Mouse (Mus musculus): ENCODE results near the gene Gm5134. TPM values are rescaled to one million over a fixed set of nuclear protein-coding genes. Genes with fewer than 3 reads are reported as not detected.

Gene Gm5134
- total RNA-seq, 2 experiments from 2014 or later, result not detected

- intact Hi-C loops (cut with DNase I), result no loop called here
- TF ChIP-seq CTCF (IDR thresholded peaks at IDR 0.05), result no peak
- Histone ChIP-seq H3K27ac (no peak overlapping the region), H3K4me3 (no peak overlapping the region)
- no peak for DNase-seq (ENCODE audit: extremely low spot score in 1 of 2, low spot score in 2 of 2)
Measured at GRCm38 (mm10) chr10:75931311-75931710, 23.0 kb upstream of the Gm5134 start.

GRCm38 (mm10) chr10:75932081-75932678 lies 22.1 kb upstream of the Gm5134 start:
- no peak overlapping the region for H3K27ac ChIP-seq
- intact Hi-C loops (cut with DNase I), result no loop called here
- peak overlapping the region; percentile 59 for H3K4me3 ChIP-seq
- TF ChIP-seq CTCF (IDR thresholded peaks at IDR 0.05), result no peak
- DNase-seq (ENCODE audit: extremely low spot score in 1 of 2, low spot score in 2 of 2), result no peak

- no peak within 1 kb of the TSS for H3K27ac ChIP-seq
- H3K4me3 ChIP-seq, result peak within 1 kb of the TSS; percentile 59
- DNase-seq (ENCODE audit: extremely low spot score in 1 of 2, low spot score in 2 of 2), result no peak
- no peak for TF ChIP-seq CTCF (IDR thresholded peaks at IDR 0.05)
- intact Hi-C loops (cut with DNase I), result no loop called here
Measured at GRCm38 (mm10) chr10:75932891-75933290, 21.4 kb upstream of the Gm5134 start, which contains the start of gene Chchd10. Gene Chchd10 (plus strand): TSS chr10:75933130.

GRCm38 (mm10) chr10:75934991-75935390 lies 19.3 kb upstream of the Gm5134 start:
- intact Hi-C loops (cut with DNase I), result loop anchor here (5.0 kb wide), 1 partner anchor 38 kb away; no protein-coding TSS in a partner anchor
- no peak overlapping the region for H3K27ac ChIP-seq
- TF ChIP-seq CTCF (IDR thresholded peaks at IDR 0.05), result no peak
- no peak overlapping the region for H3K4me3 ChIP-seq
- DNase-seq (ENCODE audit: extremely low spot score in 1 of 2, low spot score in 2 of 2), result no peak

- no peak for TF ChIP-seq CTCF (IDR thresholded peaks at IDR 0.05)
- H3K4me3 ChIP-seq, result peak within 1 kb of the TSS; percentile 69
- H3K27ac ChIP-seq, result peak within 1 kb of the TSS; percentile 95
- DNase-seq (ENCODE audit: extremely low spot score in 1 of 2, low spot score in 2 of 2), result peak; percentile 73 to 77
- intact Hi-C loops (cut with DNase I), result loop anchor here (5.0 kb wide), 1 partner anchor 39 kb away; no protein-coding TSS in a partner anchor
Measured at GRCm38 (mm10) chr10:75935680-75936541, 18.4 kb upstream of the Gm5134 start, which contains the start of gene Mmp11. Gene Mmp11 (minus strand): TSS chr10:75936496.

- intact Hi-C loops (cut with DNase I), result loop anchor here (5.0 kb wide), 1 partner anchor 40 kb away; no protein-coding TSS in a partner anchor
- peak overlapping the region; percentile 95 for H3K27ac ChIP-seq
- no peak for DNase-seq (ENCODE audit: extremely low spot score in 1 of 2, low spot score in 2 of 2)
- TF ChIP-seq CTCF (IDR thresholded peaks at IDR 0.05), result no peak
- H3K4me3 ChIP-seq, result peak overlapping the region; percentile 69
Measured at GRCm38 (mm10) chr10:75936909-75937667, 17.2 kb upstream of the Gm5134 start.

GRCm38 (mm10) chr10:75937851-75938643 lies 16.3 kb upstream of the Gm5134 start:
- intact Hi-C loops (cut with DNase I), result loop anchor here (5.0 kb wide), 1 partner anchor 41 kb away; no protein-coding TSS in a partner anchor
- TF ChIP-seq CTCF (IDR thresholded peaks at IDR 0.05), result no peak
- no peak overlapping the region for H3K27ac ChIP-seq
- H3K4me3 ChIP-seq, result peak overlapping the region; percentile 21; the same call in 1 of the 2 replicates
- no peak for DNase-seq (ENCODE audit: extremely low spot score in 1 of 2, low spot score in 2 of 2)

GRCm38 (mm10) chr10:75939481-75940234 lies 14.7 kb upstream of the Gm5134 start:
- peak in 1 of 2 experiments; percentile 39 for DNase-seq (ENCODE audit: extremely low spot score in 1 of 2, low spot score in 2 of 2)
- no peak overlapping the region for H3K4me3 ChIP-seq
- no peak overlapping the region for H3K27ac ChIP-seq
- intact Hi-C loops (cut with DNase I), result loop anchor here (5.0 kb wide), 1 partner anchor 42 kb away; no protein-coding TSS in a partner anchor
- no peak for TF ChIP-seq CTCF (IDR thresholded peaks at IDR 0.05)

- Histone ChIP-seq H3K27ac (no peak within 1 kb of the TSS), H3K4me3 (no peak within 1 kb of the TSS)
- intact Hi-C loops (cut with DNase I), result no loop called here
- DNase-seq (ENCODE audit: extremely low spot score in 1 of 2, low spot score in 2 of 2), result no peak
- no peak for TF ChIP-seq CTCF (IDR thresholded peaks at IDR 0.05)
Measured at GRCm38 (mm10) chr10:75940520-75940919, 13.8 kb upstream of the Gm5134 start, which contains the start of gene Gm867. Gene Gm867 (minus strand): TSS chr10:75940672.
